Mouse (Mus musculus): ENCODE measurements around the gene Dynlt1a.
A peak's percentile ranks its signal among the peaks of the same experiment; 100 is the strongest.
"Not testable (repeated sequence)": the region's sequence is repeated elsewhere in the genome, so short reads cannot be mapped to it uniquely, and the experiment has no call there.

Dynlt1a gene

DNA sequence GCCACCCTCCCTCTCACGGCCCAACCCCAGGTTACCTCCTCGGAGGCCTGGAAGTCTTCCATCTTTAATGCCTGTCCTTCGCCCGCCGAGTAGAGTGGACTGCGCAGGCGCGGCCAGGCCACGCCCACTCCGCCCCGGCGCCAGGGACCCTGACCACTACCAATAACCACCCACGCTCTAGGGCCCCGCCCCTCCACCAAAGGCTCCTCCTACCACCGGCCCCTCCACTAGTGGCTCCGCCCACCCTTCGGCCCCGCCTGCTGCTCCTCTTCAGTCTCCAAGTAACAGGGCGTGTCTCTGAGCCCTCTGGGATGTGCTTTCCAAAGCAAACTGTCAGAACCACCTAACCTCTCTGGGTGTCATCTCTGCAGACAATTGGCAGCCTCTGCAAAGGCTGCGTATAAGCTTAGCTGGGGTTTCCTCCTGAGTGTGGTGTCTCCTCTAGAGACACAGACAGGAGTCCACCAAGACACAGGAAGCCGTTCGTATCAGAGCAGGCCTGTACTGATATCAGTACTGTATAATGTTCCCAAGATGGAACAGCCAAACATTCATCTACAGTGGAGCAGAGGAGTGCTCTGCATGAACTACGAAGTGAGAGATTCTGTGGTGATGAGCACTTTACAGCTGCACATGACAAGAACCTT is at the start of gene Dynlt1a:
Gene Dynlt1a, minus strand, starts transcription at position 162 of the 647 bp plus-strand sequence.
- DNase-seq: peak; percentile 99

DNA sequence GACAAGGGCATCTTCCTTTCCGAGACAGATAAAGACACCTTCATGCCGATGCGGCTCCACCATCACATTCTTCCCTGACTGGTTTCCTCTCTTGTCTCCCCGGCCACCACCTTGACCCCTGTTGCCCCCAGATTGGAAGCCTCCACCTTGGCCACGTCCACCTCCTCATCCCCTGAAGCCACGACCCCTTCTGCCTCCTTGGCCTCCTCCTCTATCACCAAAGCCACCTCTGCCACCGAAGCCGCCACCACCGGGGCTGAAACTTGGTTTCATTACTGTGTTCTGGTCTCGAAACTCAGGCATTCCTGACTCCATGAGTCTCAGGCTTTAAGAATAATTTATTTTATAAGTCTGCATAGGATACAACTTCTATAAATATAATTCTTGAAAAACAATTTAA is 38.0 kb upstream of the Dynlt1a start:
- peak in 1 of 2 experiments; percentile 2 for DNase-seq

DNA sequence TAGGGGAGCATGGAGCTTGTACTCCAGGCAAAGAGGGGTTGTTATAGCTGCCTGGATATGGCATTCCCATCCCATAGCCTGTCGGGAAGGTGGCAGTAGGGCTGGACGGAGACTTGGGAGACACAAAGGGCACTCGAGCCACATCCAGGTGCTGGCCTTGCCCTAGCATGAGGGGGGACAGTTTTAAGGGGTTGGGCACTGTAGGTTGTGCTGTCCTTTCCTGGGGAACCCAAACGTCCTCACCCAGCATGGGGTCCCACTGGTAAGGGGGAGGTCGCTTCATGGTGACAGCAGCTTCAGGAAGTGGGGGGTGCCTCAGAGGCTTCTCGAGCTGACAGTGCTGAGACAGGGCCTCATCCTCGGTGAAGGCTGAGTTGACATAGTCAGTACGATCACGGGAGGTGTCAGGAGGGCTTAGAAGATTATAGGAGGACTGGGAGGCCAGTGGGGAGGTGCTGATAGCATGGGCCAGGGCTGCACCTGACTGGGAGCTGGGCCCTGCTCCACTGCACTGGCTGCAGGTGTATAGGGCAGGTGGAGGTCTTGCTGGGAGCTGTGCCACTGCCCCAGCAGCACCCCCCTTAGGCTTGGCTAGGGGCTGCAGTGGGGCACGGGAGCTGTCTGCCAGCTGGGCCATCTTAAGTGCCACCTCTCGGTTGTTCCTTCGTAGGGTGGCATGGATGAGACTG is 25.4 kb upstream of the Dynlt1a start:
- not testable (repeated sequence) for DNase-seq

DNA sequence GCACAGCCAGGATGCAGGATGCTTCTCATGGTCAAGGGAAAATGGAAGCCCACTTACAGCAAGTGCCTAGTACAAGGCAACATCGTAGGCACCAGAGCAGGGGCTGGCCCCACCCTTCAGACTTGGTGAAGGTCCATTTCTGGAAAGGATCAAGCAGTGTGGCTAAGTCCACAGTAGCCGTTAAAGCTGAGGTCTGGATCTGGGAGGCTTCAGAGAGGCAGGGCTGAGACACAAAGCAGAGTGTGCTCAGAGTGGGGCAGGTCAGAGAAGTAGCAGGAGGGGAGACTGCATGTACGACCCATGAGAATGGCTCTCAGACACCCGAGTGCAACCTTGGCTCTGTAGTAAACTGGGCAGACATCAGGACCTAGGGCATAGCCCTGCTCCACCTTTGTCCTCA is 11.7 kb upstream of the Dynlt1a start:
- not testable (repeated sequence) for DNase-seq

DNA sequence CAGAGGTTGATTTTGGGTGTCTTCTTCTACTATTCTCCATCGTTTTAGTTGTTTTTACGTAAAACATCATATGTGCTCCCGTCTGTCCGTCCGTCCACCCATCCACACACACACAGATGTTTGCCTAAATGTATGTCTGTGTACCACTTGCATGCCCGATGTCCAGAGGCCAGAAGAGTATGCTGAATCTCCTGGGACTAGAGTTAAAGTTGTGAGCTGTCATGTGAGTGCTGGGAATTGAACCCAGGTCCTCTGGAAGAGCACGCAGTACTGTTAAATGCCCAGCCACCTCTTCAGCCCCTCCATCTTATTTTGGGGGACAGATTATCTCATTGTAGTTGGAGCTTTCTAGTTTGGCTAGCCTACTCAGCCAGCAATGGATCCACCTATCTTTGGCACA is 10.3 kb upstream of the Dynlt1a start:
- DNase-seq: not testable (repeated sequence)

DNA sequence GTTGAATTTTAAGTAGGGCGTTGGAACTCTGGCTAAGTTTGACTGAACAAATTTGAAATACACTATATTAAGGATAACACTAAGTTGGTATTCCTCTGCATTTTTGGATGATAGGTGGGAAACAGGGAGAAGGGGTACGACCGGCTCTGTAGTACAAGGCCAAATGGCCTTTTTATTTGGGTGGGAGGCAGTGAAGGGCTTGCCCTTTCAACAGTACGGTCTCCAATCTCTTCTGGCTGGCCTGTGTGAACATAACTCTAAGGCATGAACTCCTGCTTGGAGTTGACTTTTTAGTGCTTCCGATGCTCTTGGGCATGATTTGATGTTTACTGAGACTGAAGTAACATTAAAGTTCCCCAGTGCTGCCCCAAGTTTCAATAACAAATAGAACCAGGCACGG is 8.2 kb upstream of the Dynlt1a start:
- not testable (repeated sequence) for DNase-seq

DNA sequence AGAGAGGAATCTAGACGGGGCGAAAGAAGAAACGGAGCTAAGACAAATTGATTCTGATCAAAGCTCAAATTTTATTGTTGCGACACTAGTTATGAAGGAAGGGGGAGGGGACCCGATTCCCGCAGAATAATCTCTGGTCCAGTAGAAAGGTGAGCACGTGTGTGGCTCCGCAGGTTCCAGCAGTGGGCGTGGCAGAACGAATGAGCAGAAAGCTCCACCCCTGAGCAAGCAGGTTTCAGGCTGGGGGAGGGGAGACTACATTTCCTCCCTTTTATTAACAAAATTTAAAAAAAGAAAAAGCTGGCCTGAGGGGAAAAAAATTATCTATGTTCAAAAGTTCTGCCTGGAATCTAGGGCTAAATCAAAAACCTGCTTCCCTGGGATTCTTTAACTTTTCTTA is 7.7 kb upstream of the Dynlt1a start:
- not testable (repeated sequence) for DNase-seq

DNA sequence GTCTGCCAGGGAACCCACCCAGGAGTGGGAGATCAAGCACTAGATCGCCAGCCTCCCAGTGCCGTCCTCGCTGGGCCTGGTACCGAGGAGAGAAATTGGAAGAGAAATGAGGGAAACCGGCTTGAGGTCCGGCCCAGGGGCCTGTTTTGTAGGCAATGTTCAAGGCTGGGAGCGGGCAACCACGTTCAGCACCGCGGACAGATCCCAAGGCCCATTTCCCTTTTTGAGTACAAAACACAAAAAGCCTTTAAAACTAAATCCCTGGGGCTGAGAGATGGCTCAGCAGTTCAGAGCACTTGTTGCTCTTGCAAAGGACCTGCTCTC is 4.4 kb upstream of the Dynlt1a start:
- not testable (repeated sequence) for DNase-seq

DNA sequence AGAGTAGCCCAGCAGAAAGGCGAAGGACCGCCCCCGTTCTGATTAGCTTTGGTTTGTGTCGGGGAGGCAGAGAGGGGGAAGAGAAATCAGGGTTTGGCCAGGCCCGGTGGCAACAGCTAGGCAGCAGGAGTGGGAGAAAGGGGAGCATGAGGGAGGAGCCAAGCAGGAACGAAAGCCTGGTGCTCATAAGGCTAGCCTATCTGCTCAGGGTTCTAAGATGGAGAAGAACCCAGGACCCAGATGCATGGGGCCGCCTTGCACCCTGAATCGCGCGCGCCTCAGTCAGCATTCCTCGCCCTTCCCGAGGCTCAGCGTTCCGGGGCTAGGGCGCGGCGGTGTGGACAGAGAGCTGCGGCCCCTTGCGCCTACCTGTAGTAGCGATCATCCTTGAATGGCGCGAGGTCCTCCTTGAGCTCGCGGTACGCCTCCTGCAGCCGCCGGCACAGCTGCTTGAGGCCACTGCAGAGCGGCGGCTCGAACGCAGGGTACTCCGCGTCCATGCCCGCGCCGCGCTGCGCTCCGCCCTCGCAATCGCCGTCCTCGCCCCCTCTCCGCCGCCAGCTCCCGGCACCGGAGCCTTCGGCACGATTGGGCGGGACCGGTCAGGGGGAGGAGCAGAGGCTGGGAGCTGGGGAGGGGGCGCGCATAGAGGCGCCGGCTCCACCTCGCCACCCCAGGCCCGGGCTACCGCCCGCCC is 3.9 kb upstream of the Dynlt1a start:
- DNase-seq: not testable (repeated sequence)

DNA sequence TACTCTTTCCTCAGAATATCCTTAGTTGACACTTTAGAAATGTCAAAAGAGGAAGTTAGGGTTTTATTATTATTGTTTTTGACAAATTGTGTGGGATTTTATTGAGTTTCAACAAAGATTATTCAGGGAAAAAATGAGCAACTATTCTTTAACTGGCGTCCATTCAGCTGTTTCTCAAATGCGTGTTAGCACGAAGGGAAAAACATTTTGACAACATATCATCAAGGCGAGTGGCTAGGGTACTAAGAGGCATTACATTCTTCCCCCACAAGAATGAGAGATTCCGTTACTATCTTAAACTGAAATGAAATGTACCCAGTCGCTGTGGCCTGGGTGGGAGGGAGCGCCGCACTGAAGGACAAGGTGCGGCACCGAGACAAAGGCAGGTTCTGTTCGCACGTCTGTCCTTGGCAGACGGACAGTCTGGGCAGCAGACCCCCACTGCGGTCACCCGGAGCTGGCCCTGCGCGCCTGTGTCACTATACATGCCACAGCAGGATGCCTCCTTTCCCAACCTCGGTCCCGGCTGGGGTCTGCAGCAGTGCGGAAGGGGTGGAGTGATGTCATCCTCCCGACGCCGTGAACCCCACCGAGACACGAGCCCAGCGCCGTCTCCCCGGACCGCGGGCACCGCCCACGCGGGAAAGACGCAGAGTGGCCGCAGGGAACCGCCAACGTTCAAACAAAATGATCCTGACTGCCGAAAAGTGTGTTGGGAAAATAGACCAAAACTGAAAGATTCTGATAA is 747 bp downstream of the Dynlt1a start:
- peak; percentile 70 to 79 for DNase-seq

DNA sequence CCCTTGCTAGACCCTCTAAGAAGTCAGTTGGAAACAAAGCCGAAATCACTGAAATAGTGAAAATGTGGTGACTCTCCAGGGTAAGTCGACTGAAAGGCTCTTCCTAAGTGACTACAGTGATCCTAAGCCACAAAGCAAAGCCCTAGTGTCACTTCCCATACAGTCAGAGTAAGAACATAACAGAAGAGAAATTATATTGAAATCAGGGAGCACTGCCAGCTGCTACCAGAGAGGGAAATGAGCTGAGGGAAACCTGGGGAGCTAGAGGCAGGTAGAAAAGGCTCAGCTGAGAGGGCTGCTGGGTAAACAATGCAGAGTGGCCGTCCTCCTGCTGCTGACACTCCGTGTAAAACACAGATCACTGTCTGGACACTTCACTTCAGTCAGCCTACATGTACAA is 1.6 kb downstream of the Dynlt1a start:
- DNase-seq: not testable (repeated sequence)

DNA sequence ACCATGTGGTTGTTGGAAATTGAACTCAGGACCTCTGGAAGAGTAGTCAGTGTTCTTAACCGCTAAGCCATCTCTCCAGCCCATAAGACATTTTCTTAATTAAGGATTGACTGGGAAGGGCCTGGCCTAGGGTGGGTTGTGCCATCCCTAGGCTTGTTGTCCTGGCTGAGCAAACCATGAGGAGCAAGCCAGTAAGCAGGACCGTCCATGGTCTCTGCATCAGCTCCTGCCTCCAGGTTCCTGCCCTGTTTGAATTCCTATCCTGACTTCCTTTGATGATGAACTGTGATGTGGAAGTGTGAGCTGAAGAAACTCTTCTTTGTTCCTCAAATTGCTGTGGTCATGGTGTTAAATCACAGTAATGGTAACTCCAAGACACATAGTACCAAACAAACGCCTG is 2.8 kb downstream of the Dynlt1a start:
- not testable (repeated sequence) for DNase-seq

DNA sequence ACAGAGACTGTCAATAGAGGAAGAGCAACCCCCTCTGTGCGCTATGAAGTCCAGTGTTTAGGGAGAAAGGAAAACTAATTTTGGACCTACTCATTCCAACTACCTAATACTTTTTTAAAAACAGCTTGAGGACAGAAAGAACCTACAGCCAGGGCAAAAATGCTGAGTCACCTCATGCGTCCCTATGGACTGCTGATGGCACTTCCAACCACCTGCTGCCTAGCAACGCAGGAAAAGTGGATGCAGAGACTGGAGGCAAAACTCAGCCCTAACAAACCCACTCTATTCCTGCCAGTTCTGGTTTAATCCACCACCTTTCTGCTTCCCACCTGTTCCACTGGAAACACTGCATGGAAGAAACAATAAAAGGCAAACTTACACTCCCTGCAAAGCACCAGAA is 4.5 kb downstream of the Dynlt1a start:
- not testable (repeated sequence) for DNase-seq

DNA sequence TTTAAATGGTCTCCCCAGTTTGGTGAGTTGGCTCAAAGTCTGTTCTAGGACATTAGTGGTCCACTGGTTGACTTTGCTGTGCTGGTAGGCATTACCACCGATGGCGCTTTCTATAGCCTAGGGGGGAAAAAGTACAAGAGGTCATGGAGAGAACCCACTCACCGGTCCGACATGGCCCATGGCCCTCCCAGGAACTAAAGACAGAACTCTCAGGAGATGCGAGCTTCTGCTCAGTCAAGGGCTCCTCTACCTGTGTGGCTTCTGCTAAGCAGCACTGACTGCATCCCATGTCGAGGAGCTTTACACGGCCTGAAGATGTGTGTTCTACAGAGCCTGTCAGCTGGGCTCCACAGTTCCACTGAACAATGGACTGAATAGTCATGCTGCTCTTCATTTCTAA is 5.6 kb downstream of the Dynlt1a start:
- DNase-seq: not testable (repeated sequence)

DNA sequence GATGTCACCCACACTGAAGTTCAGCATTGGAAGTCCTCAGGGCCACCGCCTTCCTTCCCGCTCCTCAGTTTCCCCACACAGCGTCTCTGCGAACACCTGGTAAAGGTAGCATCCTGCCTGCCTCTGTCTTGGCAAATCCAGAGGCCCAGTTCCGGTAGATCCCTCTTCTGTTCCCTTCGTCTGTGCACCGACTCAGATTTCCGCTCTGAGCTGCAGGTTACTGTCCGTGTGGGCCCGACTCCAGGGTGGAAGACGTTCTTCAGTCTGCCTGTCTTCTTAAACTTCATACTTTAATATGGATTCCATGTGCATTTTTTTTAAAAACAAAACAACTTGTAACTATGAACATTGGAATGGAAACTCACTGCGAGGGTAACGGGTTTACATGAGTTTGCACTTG is 10.8 kb downstream of the Dynlt1a start:
- DNase-seq: not testable (repeated sequence)

DNA sequence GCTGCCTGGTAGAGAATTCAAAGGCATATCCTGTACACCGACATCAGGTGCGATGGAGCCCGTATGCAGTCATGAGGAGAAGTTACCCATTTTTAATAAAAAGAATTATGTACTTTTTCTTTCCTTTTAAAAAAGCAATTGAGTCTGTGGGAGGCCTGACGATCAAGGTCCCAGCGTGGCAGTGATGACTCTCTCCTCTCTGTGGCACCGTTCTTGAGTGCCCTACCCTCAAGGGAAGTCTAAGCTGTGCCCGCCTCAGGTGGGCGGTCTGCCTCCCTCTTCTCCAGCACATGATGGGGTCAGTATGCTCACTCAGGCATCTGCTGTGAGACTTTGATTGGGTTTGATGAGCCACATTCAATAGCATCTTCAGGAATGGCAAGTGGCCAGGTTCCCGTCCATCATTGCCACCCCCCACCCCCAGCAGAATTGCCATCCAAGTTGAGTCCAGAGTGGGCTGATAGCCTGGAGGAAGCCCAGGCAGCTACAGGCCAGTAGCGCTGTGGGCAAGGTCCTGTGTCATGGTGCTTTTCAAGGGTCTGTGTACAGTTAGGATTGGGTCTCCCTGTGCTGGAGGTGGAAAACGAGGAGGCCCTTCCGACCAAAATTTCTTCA is 11.5 kb downstream of the Dynlt1a start:
- not testable (repeated sequence) for DNase-seq

DNA sequence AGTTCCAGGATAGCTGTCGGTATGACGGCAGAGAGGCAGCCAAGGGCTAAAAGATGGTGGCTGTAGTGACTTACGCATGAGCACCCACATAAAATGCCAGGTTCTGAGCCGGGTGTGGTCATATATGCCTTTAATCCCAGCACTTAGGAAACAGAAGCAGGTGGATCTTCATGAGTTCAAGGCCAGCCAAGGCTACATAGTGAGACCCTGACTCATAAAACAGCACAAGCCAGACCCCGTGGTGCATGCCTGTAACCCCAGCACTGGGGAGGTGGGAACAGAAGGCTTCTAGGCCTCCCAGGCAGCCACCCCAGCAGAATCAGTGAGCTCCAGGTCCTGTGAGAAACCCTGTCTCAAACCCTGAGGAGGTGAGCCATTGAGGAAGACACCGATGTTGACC is 12.4 kb downstream of the Dynlt1a start:
- DNase-seq: not testable (repeated sequence)

DNA sequence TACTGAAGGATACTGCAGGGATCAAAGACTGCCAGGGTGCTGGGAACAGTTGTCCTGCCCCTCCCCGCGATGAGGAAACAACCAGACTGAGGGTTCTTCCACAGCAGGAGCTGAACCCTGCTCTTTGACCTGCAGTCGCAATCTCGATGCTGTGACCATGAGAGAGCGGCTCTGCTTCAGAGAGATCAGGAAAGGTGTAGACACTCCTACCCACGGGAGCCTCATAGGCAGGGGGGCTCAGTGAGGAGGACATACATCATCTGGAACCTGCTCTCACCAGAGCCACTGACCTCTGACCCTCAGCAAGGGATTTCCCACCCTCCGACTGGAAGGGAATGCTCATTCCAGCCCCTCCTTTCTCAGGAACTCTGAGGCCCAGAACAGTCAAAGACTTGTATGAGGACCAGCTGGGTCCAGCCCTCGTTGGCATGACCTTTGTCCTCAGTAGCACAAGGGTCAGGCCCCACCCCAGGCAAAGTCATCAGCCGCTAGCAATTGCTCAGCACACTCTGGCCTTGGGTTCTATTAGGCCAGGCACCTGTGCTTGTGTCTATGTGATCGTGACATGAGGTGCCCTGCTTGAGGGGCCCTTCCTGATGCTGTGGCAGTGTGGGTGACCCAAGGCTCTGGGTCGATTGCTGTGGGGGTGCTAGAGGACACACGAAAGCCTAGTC is 17.0 kb downstream of the Dynlt1a start:
- not testable (repeated sequence) for DNase-seq

DNA sequence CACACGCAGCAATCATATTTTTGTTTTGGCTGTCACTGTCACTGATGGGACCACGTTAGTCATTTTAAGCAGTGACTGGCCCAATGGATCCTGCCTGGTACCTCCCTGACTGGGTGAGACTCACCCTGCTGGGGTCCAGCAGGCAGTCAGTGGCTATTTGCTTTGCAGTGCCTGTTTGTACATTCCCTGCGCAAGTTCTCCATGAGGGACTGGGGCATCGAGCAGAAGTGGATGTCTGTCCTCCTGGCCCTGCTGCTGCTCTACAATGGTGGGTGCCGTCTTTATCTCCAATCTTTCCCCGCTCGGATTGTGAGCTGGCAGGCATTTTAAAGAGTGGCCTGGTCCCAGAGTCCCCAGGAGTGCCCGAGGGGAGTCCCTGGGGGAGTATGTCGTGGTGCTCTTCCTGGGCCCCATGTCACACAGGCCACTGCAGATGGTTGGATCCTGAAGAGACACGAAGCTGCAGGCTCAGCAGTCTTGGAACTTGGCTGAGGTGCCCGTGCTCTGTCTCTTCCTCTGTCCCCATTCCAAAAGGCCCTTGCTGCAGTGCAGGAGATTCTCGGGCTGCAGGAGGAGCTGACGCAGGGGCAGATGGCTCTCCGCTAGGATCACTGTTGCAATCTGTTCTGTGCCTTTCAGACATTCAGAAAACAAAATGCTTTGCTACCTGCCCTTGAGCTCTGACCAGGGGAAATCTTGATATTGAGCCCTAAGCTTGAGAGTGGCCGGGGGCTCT is 20.1 kb downstream of the Dynlt1a start:
- not testable (repeated sequence) for DNase-seq

DNA sequence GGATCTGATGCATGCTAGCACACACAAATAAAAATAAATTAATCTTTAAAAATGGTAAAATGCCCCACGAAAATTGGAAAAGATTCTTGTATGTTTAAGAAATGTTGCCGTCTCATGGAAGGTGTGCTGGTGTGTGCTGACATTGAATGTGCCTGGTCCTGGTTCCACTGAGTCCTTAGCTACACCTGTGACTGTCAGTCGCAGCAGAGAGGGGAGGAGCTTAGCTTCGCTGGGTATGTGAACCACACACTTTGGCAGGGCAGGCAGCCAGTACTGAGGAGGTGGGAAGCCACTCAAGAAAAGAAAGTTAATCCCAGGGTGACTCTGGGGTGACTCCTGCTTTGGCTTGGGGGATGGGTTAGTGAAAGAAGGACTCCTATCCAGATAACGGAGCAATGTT is 23.4 kb downstream of the Dynlt1a start:
- DNase-seq: not testable (repeated sequence)

DNA sequence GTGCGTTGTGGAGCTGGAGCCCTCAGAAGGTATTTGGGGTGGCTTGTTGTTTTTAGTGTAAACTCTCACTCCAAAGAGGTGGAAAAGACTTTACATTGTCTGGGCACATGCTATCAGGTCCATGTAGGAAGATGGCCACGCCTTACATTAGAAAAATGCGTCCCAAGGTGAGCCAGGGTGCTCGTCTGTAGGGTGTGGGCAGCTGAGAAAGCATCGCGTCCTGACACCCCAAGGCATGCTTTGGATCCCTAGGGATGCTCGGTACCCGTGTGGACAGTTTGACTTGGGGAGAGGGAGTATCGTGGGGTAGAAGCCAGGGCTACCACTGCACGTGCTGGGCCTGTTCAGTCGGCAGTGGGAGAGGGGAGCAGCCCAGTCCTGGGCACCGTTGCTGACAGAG is 28.3 kb downstream of the Dynlt1a start:
- DNase-seq: not testable (repeated sequence)

Measured in kidney, postnatal 4 days (tissue).